Comparison of ENCODE assay signal across 8 mouse cellular contexts in the genomic region with DNA sequence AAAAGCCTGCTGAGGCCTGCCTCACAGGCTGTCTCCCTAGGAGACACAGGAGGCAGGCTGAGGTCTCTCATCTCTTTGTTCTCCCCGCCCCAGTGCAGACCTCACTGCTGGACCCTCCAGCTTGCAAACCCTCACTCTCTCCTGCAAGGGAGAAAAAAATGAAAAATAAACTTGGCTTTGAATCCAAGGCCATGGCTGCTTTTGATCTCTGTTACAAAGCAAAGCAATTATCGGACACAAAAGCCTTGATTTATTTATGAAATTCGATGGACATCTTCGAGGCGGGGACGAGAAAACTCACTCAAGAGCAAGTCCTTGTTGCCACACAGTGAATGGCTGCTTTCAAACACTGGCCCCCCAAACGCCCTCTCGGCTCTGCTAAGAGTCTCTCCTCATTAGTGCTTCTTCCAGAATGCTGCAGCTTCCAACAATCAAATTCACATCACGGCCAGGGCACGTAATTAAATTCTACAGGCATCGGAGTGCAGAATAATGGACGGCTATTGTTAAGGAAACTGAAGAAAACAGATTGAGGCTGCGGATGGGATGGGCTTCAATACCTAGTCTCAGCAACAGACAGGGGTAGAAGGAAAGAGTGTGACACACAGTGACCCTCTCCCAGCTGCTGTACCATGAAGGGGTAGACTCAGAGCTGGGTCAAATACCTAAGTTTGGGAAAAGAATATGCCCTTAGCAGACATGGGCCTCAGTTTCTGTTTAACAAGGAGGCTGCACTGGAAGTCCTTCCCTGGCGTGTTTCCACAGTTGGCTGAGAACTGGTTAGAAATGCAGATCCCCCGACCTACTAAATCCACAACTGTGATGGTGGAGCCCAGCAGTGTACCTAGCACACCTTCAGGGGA.
DNase-seq lines count a peak whose midpoint lies in the region; ATAC-seq and TF ChIP-seq lines count a peak whose summit lies in the region.

No protein-coding gene starts in this region.

- H3K36me3 ChIP-seq in forebrain, postnatal 0 days (ENCODE audit: insufficient read depth): 0 out of 2 replicates have a peak, but pooled peaks cover 7% of the 10 kb centered on the region

- no peak overlapping the region for H3K4me2 ChIP-seq in forebrain, postnatal 0 days (ENCODE audit: low read depth)

- ATAC-seq in forebrain, postnatal 0 days: peak; percentile 90

- no peaks in the 10 kb centered on the region for H3K27me3 ChIP-seq in forebrain, postnatal 0 days (ENCODE audit: insufficient read depth, low read length)

- H3K4me1 ChIP-seq in forebrain, postnatal 0 days (ENCODE audit: insufficient read depth): peaks cover 17% of the 10 kb centered on the region

- H3K4me3 ChIP-seq in forebrain, postnatal 0 days (ENCODE audit: low read depth, low read length): no peak overlapping the region

- no peak for TF ChIP-seq CTCF in forebrain, postnatal 0 days (IDR thresholded peaks at IDR 0.05; ENCODE audit: low read depth)

- H3K9ac ChIP-seq in forebrain, postnatal 0 days: peak overlapping the region; percentile 22; the same call in 1 of the 2 replicates

- no peaks in the 10 kb centered on the region for H3K9me3 ChIP-seq in forebrain, postnatal 0 days (ENCODE audit: low read length)

- peak; percentile 61 for DNase-seq in MN1 (ENCODE audit: low spot score)
- DNase-seq in adrenal gland, postnatal 14 days: peak; percentile 35
- peak; percentile 70 for DNase-seq in forebrain, postnatal 0 days
- DNase-seq in mesoderm, embryonic 11.5 days (ENCODE audit: low read depth, low spot score): peak; percentile 70
- no peak for DNase-seq in adipocyte (ENCODE audit: low spot score)
- no peak for DNase-seq in spleen, postnatal 10 days (ENCODE audit: low spot score in 2 of 2)
- DNase-seq in urinary bladder, postnatal 25 days (ENCODE audit: low spot score): no peak
- DNase-seq in ovary, postnatal 14 days (ENCODE audit: low spot score): no peak

- 7% methylated on average over 15 of the region's 15 CpGs for WGBS in forebrain, postnatal 0 days

- H3K27ac ChIP-seq in forebrain, postnatal 0 days (ENCODE audit: low read depth, low read length): peak overlapping the region; percentile 70

Comparison
In these comparisons a context has a peak if more than half of its experiments do, and no peak if none do; other contexts are left out.
1. DNase-seq: peak in MN1 (single experiment), adrenal gland, postnatal 14 days (single experiment), forebrain, postnatal 0 days (single experiment) and mesoderm, embryonic 11.5 days (single experiment); none in adipocyte (single experiment), spleen, postnatal 10 days (0 of 2), urinary bladder, postnatal 25 days (single experiment) and ovary, postnatal 14 days (single experiment).